Mouse (Mus musculus): Measurements from ENCODE around the gene Dmrtc1c1.
"Not testable (repeated sequence)": the region's sequence is repeated elsewhere in the genome, so short reads cannot be mapped to it uniquely, and the experiment has no call there.

Dmrtc1c1 gene

DNA sequence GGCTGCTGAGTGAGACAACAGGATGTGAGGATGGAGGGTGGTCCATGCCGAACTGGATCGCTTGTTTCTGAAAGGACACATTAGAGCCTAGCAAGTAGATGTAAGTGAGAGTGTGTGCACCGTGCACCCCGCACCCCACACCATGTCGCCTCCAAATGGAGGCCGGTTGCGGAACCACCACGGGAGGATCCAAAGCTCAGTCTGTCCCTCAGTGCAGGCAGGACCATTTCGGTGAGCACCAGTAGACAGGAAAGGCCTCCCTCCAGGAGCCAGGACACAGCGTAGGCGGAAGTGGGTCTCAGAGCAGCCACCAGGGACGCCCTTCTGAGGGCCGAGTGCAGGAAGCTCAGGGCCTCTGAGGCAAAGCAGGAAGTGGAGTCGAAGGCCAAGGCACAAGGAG, at the start of gene Dmrtc1c1:
Gene Dmrtc1c1, plus strand, starts transcription at position 301 of the 400 bp plus-strand sequence.
- DNase-seq (ENCODE audit: low spot score in 2 of 2), result not testable (repeated sequence)

DNA sequence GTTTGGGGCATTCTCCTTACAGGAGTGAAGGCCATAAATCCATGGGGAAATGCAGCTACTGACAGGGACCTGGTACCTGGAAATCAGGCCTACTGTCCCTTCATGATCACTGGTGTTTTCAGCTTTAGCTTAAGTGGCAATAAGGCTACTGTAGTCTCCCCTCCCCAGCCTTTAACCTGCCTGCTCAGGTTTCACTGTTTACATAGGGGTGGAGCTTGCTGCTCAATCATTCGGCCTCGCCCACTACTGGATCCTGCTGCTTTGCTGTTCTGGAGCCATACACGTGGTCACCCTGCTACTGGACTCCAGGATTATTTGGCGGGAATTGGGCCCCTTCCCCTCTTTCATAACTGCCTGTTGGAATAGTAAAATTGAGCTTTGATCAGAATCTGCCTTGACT, 36.9 kb upstream of the Dmrtc1c1 start:
- no peak for DNase-seq (ENCODE audit: low spot score in 2 of 2)

DNA sequence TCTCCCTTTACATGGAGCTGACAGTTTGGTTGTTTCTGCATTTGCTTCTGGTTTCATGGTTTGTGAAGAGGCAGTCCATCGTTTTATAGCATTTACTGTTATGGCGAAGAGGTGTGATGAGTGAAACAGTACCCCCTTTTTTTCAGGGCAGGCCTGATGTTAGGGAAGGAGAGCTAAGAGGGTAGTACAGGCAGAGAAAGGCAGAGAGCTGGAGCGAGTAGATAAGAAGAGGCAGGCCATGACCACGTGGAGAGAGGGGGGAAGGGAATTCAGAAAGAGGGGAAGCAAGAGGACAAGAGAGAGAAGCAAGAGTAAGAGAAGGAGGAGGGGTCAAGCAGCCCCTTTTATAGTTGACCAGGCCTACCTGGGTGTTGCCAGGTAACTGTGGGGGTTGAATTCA, 9.5 kb downstream of the Dmrtc1c1 start:
- no peak for DNase-seq (ENCODE audit: low spot score in 2 of 2)

DNA sequence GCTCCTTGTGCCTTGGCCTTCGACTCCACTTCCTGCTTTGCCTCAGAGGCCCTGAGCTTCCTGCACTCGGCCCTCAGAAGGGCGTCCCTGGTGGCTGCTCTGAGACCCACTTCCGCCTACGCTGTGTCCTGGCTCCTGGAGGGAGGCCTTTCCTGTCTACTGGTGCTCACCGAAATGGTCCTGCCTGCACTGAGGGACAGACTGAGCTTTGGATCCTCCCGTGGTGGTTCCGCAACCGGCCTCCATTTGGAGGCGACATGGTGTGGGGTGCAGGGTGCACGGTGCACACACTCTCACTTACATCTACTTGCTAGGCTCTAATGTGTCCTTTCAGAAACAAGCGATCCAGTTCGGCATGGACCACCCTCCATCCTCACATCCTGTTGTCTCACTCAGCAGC, 51.8 kb downstream of the Dmrtc1c1 start, which contains the start of gene Dmrtc1c2:
Gene Dmrtc1c2, minus strand, starts transcription at position 101 of the 400 bp plus-strand sequence.
- DNase-seq (ENCODE audit: low spot score in 2 of 2), result not testable (repeated sequence)

All from frontal cortex, postnatal 10 days (tissue).